In the genomic region with DNA sequence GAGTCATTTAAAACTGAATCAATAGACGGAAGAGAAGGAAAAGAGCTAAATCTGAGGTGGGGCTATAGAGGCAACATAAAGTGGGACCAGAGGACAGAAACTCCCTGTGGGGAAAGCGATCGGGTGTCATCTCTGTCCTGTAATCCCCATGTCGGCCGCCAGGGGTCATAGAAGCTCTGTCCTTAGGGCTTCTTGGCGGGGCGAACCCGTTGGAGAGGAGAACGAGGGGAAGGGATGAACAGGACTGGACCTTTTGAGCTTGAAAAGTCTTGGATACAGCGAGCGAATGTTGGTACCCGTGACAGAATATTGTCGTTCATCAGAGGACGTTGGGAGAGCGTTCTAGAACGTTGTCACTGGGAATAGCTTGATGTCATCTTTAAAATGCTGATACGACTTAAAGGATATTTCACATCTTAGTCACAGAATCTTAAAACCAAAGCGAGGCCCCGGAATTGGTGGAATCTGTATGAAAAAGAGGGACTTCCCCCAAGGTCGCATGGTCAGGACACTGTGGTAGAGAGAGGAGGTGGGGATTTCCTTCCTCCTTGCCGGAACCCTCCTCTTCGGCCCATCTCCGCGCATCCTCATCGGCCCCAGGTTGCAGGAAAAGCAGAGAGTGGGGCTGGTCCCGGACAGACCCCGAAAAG, we compare ENCODE assay signal across 8 mouse cellular contexts. TPM values are rescaled to one million over a fixed set of nuclear protein-coding genes. Genes with fewer than 3 reads are reported as not detected.
DNase-seq lines count a peak whose midpoint lies in the region; ATAC-seq and TF ChIP-seq lines count a peak whose summit lies in the region.

No protein-coding gene starts in this region.

- 0 out of 2 replicates have a peak overlapping the region, but pooled peaks have one; percentile 19 for H3K9ac ChIP-seq in heart, embryonic 16.5 days (ENCODE audit: low read length)
- no peak overlapping the region for H3K9ac ChIP-seq in liver, embryonic 14.5 days (replicated peaks)
- 0 out of 2 replicates have a peak overlapping the region, but pooled peaks have one; percentile 13 for H3K9ac ChIP-seq in neural tube, embryonic 12.5 days

- ATAC-seq in CD4-positive, CD25-positive, alpha-beta regulatory T cell, adult 4 months, result peak; percentile 55
- peak; percentile 76 for ATAC-seq in erythroid progenitor cell, adult 5-6 weeks (replicated peaks; ENCODE audit: low FRiP score, poor library complexity, severe bottlenecking)
- ATAC-seq in heart, embryonic 16.5 days (replicated peaks; ENCODE audit: extremely low read depth, insufficient read depth, low FRiP score), result no peak
- no peak; the same call in 1 of the 2 replicates for ATAC-seq in liver, embryonic 14.5 days (ENCODE audit: insufficient read depth)
- no peak for ATAC-seq in neural tube, embryonic 12.5 days (ENCODE audit: low FRiP score, low read depth)

- TF ChIP-seq EP300 in liver, embryonic 14.5 days (IDR thresholded peaks at IDR 0.05; ENCODE audit: low read depth), result no peak

- DNase-seq in brain, adult 2 months (ENCODE audit: low read depth, low spot score), result peak; percentile 87
- DNase-seq in kidney, postnatal 25 days, result peak; percentile 72 to 89
- peak in 1 of 3 experiments; percentile 47 for DNase-seq in liver, embryonic 14.5 days (ENCODE audit: low read depth in 3 of 3, low spot score in 3 of 3)
- DNase-seq in testis, postnatal 14 days (ENCODE audit: low spot score), result peak; percentile 69

- peak overlapping the region; percentile 52; the same call in 1 of the 2 replicates for H3K4me2 ChIP-seq in heart, embryonic 16.5 days (ENCODE audit: low read depth, low read length)
- H3K4me2 ChIP-seq in liver, embryonic 14.5 days (ENCODE audit: low read depth), result peak overlapping the region; percentile 44; the same call in 1 of the 2 replicates
- H3K4me2 ChIP-seq in neural tube, embryonic 12.5 days (replicated peaks), result peak overlapping the region; percentile 70

- peaks cover 5% of the 10 kb centered on the region; the same call in 1 of the 2 replicates for H3K9me3 ChIP-seq in heart, embryonic 16.5 days (replicated peaks; ENCODE audit: control insufficient read depth, low read length)
- H3K9me3 ChIP-seq in liver, embryonic 14.5 days (ENCODE audit: control insufficient read depth, low read length), result no peaks in the 10 kb centered on the region
- H3K9me3 ChIP-seq in neural tube, embryonic 12.5 days, result no peaks in the 10 kb centered on the region

- peaks cover 40% of the 10 kb centered on the region for H3K27me3 ChIP-seq in heart, embryonic 16.5 days (ENCODE audit: control insufficient read depth, insufficient read depth, low read length)
- H3K27me3 ChIP-seq in liver, embryonic 14.5 days (ENCODE audit: control insufficient read depth, insufficient read depth, low read length), result peaks cover 54% of the 10 kb centered on the region
- peaks cover 54% of the 10 kb centered on the region for H3K27me3 ChIP-seq in neural tube, embryonic 12.5 days (replicated peaks)

- peak; percentile 96 for TF ChIP-seq CTCF in liver, embryonic 14.5 days (IDR thresholded peaks at IDR 0.05; ENCODE audit: low read depth)

- H3K27ac ChIP-seq in heart, embryonic 16.5 days (ENCODE audit: low read length), result no peak overlapping the region
- H3K27ac ChIP-seq in liver, embryonic 14.5 days, result no peak overlapping the region
- no peak overlapping the region for H3K27ac ChIP-seq in neural tube, embryonic 12.5 days

- no peaks in the 10 kb centered on the region for H3K36me3 ChIP-seq in heart, embryonic 16.5 days (ENCODE audit: control insufficient read depth, insufficient read depth)
- no peaks in the 10 kb centered on the region for H3K36me3 ChIP-seq in liver, embryonic 14.5 days (replicated peaks; ENCODE audit: control insufficient read depth, insufficient read depth, low read depth)
- H3K36me3 ChIP-seq in neural tube, embryonic 12.5 days, result peaks cover 1% of the 10 kb centered on the region; the same call in 1 of the 2 replicates

- peaks cover 21% of the 10 kb centered on the region for H3K4me1 ChIP-seq in heart, embryonic 16.5 days (ENCODE audit: control insufficient read depth, insufficient read depth, low read length)
- peaks cover 11 to 27% of the 10 kb centered on the region in 2 experiments for H3K4me1 ChIP-seq in liver, embryonic 14.5 days (replicated peaks; ENCODE audit: control insufficient read depth in 2 of 2, insufficient read depth in 2 of 2, low read length in 1 of 2)
- H3K4me1 ChIP-seq in neural tube, embryonic 12.5 days, result peaks cover 33% of the 10 kb centered on the region

- 6% methylated on average over 27 of the region's 27 CpGs for WGBS in heart, embryonic 16.5 days
- WGBS in liver, embryonic 14.5 days (ENCODE audit: insufficient replicate concordance), result 3% methylated on average over 27 of the region's 27 CpGs
- WGBS in neural tube, embryonic 12.5 days, result 5% methylated on average over 27 of the region's 27 CpGs

- peak overlapping the region; percentile 26 for H3K4me3 ChIP-seq in heart, embryonic 16.5 days (ENCODE audit: low read length)
- 0 out of 4 replicates have a peak overlapping the region, but pooled peaks of 1 of the 2 experiments have one; percentile 2 for H3K4me3 ChIP-seq in liver, embryonic 14.5 days (ENCODE audit: insufficient read depth in 1 of 2, low read depth in 2 of 2, low read length in 2 of 2)
- peak overlapping the region; percentile 19; the same call in 1 of the 2 replicates for H3K4me3 ChIP-seq in neural tube, embryonic 12.5 days

RNA-seq across cellular contexts. Expression of a gene that starts 2.3 kb away (rescaled TPM):
- polyA plus RNA-seq in CD4-positive, CD25-positive, alpha-beta regulatory T cell, adult 4 months (2017; shearing (Covaris generic)), result 10 to 100 TPM in 1 of 2 experiments, 1 to 10 TPM in 1; 10.0 to 30.1 TPM
- total RNA-seq in erythroid progenitor cell, adult 5-6 weeks (2015; ENCODE audit: low replicate concordance), result 2.5 TPM in 1 of 2 replicates, not detected in the other
- total RNA-seq in erythroid progenitor cell, adult 5-6 weeks (2017; ENCODE audit: low replicate concordance), result 1.3 TPM in 1 of 2 replicates, not detected in the other
- 23.5 and 26.2 TPM in 2 replicates for polyA plus RNA-seq in heart, embryonic 16.5 days (2015; fragmentation: Nextera tagmentation; extraction: Ambion mirVana)
- polyA plus RNA-seq in liver, embryonic 14.5 days (2012; rRNA removed), result 6.1 and 7.3 TPM in 2 replicates
- 0.98 and 1.3 TPM in 2 replicates for polyA plus RNA-seq in liver, embryonic 14.5 days (2014; fragmentation: Nextera tagmentation; extraction: Ambion mirVana)
- 5.1 and 6.6 TPM in 2 replicates for polyA plus RNA-seq in neural tube, embryonic 12.5 days (2016; fragmentation: Nextera tagmentation; extraction: Ambion mirVana)

RNA-seq across cellular contexts. Expression of a gene that starts 12.6 kb away (rescaled TPM):
- polyA plus RNA-seq in CD4-positive, CD25-positive, alpha-beta regulatory T cell, adult 4 months (2017; shearing (Covaris generic)), result not detected
- not detected in 2 replicates for total RNA-seq in erythroid progenitor cell, adult 5-6 weeks (2015; ENCODE audit: low replicate concordance)
- not detected in 2 replicates for total RNA-seq in erythroid progenitor cell, adult 5-6 weeks (2017; ENCODE audit: low replicate concordance)
- polyA plus RNA-seq in heart, embryonic 16.5 days (2015; fragmentation: Nextera tagmentation; extraction: Ambion mirVana), result 104 and 107 TPM in 2 replicates
- polyA plus RNA-seq in liver, embryonic 14.5 days (2012; rRNA removed), result 0.05 and 0.16 TPM in 2 replicates
- polyA plus RNA-seq in liver, embryonic 14.5 days (2014; fragmentation: Nextera tagmentation; extraction: Ambion mirVana), result 0.10 TPM in 1 of 2 replicates, not detected in the other
- 1.1 and 1.8 TPM in 2 replicates for polyA plus RNA-seq in neural tube, embryonic 12.5 days (2016; fragmentation: Nextera tagmentation; extraction: Ambion mirVana)

RNA-seq across cellular contexts. Expression of a gene that starts 29.0 kb away (rescaled TPM):
- 10 to 100 TPM; 63.0 to 77.3 TPM for polyA plus RNA-seq in CD4-positive, CD25-positive, alpha-beta regulatory T cell, adult 4 months (2017; shearing (Covaris generic))
- total RNA-seq in erythroid progenitor cell, adult 5-6 weeks (2015; ENCODE audit: low replicate concordance), result 15.5 and 22.0 TPM in 2 replicates
- 5.4 and 15.7 TPM in 2 replicates for total RNA-seq in erythroid progenitor cell, adult 5-6 weeks (2017; ENCODE audit: low replicate concordance)
- polyA plus RNA-seq in heart, embryonic 16.5 days (2015; fragmentation: Nextera tagmentation; extraction: Ambion mirVana), result 84.3 and 93.8 TPM in 2 replicates
- polyA plus RNA-seq in liver, embryonic 14.5 days (2012; rRNA removed), result 40.7 and 67.5 TPM in 2 replicates
- polyA plus RNA-seq in liver, embryonic 14.5 days (2014; fragmentation: Nextera tagmentation; extraction: Ambion mirVana), result 75.3 and 76.0 TPM in 2 replicates
- polyA plus RNA-seq in neural tube, embryonic 12.5 days (2016; fragmentation: Nextera tagmentation; extraction: Ambion mirVana), result 124 and 133 TPM in 2 replicates

RNA-seq across cellular contexts. Expression of a gene that starts 29.5 kb away (rescaled TPM):
- polyA plus RNA-seq in CD4-positive, CD25-positive, alpha-beta regulatory T cell, adult 4 months (2017; shearing (Covaris generic)), result 10 to 100 TPM in 1 of 2 experiments, 1 to 10 TPM in 1; 9.1 to 17.8 TPM
- 2.5 and 2.9 TPM in 2 replicates for total RNA-seq in erythroid progenitor cell, adult 5-6 weeks (2015; ENCODE audit: low replicate concordance)
- total RNA-seq in erythroid progenitor cell, adult 5-6 weeks (2017; ENCODE audit: low replicate concordance), result 1.9 TPM in 2 replicates
- 9.6 and 10.6 TPM in 2 replicates for polyA plus RNA-seq in heart, embryonic 16.5 days (2015; fragmentation: Nextera tagmentation; extraction: Ambion mirVana)
- polyA plus RNA-seq in liver, embryonic 14.5 days (2012; rRNA removed), result 2.2 and 2.3 TPM in 2 replicates
- 2.3 and 3.0 TPM in 2 replicates for polyA plus RNA-seq in liver, embryonic 14.5 days (2014; fragmentation: Nextera tagmentation; extraction: Ambion mirVana)
- polyA plus RNA-seq in neural tube, embryonic 12.5 days (2016; fragmentation: Nextera tagmentation; extraction: Ambion mirVana), result 19.5 and 20.9 TPM in 2 replicates

RNA-seq across cellular contexts. Expression of a gene that starts 33.8 kb away (rescaled TPM):
- polyA plus RNA-seq in CD4-positive, CD25-positive, alpha-beta regulatory T cell, adult 4 months (2017; shearing (Covaris generic)), result under 1 TPM in 1 of 2 experiments, not detected in 1; 0.11 TPM
- total RNA-seq in erythroid progenitor cell, adult 5-6 weeks (2015; ENCODE audit: low replicate concordance), result not detected in 2 replicates
- not detected in 2 replicates for total RNA-seq in erythroid progenitor cell, adult 5-6 weeks (2017; ENCODE audit: low replicate concordance)
- polyA plus RNA-seq in heart, embryonic 16.5 days (2015; fragmentation: Nextera tagmentation; extraction: Ambion mirVana), result 2.4 and 2.7 TPM in 2 replicates
- polyA plus RNA-seq in liver, embryonic 14.5 days (2012; rRNA removed), result 0.35 and 0.53 TPM in 2 replicates
- polyA plus RNA-seq in liver, embryonic 14.5 days (2014; fragmentation: Nextera tagmentation; extraction: Ambion mirVana), result 0.10 and 0.23 TPM in 2 replicates
- 1.9 and 2.3 TPM in 2 replicates for polyA plus RNA-seq in neural tube, embryonic 12.5 days (2016; fragmentation: Nextera tagmentation; extraction: Ambion mirVana)

Comparison
In these comparisons a context has a peak if more than half of its experiments do, and no peak if none do; other contexts are left out.
1. ATAC-seq: peak in CD4-positive, CD25-positive, alpha-beta regulatory T cell, adult 4 months (single experiment) and erythroid progenitor cell, adult 5-6 weeks (single experiment); none in heart, embryonic 16.5 days (single experiment), liver, embryonic 14.5 days (single experiment) and neural tube, embryonic 12.5 days (single experiment).
2. RNA of a gene that starts 12.6 kb away (polyA plus RNA-seq): 104 to 107 TPM in heart, embryonic 16.5 days; 1.1 to 1.8 TPM in neural tube, embryonic 12.5 days, not detected in CD4-positive, CD25-positive, alpha-beta regulatory T cell, adult 4 months and 0.05 to 0.16 TPM in liver, embryonic 14.5 days; every median in the first group is over 10 times any median in the second.
3. Peak in every context shown above with its lines, with median percentiles within 50 percentile points of each other: H3K4me2 ChIP-seq.